Comparison of ENCODE assay signal across 8 mouse cellular contexts in genomic region chr16:33941271-33941781, GRCm38 (mm10). TPM values are rescaled to one million over a fixed set of nuclear protein-coding genes. Genes with fewer than 3 reads are reported as not detected.
DNase-seq lines count a peak whose midpoint lies in the region; ATAC-seq and TF ChIP-seq lines count a peak whose summit lies in the region.
"Had no signal": no experiment of that assay in that cellular context is flagged by ENCODE, and none has a peak within 500 bp of the region (broad histone marks: within the 10 kb centered on the region; RNA-seq: fewer than 3 reads in every experiment).

No protein-coding gene starts in this region.

- no peak overlapping the region for H3K27ac ChIP-seq in MEL (ENCODE audit: control insufficient read depth, low read depth, low read length)
- H3K27ac ChIP-seq in forebrain, embryonic 16.5 days (ENCODE audit: low read length): no peak overlapping the region
- peak overlapping the region; percentile 22; the same call in 1 of the 2 replicates for H3K27ac ChIP-seq in midbrain, embryonic 12.5 days (replicated peaks)
- H3K27ac ChIP-seq: neural tube, embryonic 12.5 days had no signal

- TF ChIP-seq POLR2A in MEL (IDR thresholded peaks at IDR 0.05; ENCODE audit: control insufficient read depth in 1 of 2, insufficient read depth in 1 of 2, low read depth in 1 of 2, low read length in 2 of 2, poor library complexity in 1 of 2): no peak

- H3K4me3 ChIP-seq in MEL (ENCODE audit: control insufficient read depth in 1 of 2, insufficient read depth in 1 of 2, low read depth in 2 of 2, low read length in 2 of 2): no peak overlapping the region
- H3K4me3 ChIP-seq in forebrain, embryonic 16.5 days (replicated peaks; ENCODE audit: low read length): no peak overlapping the region
- H3K4me3 ChIP-seq in midbrain, embryonic 12.5 days: no peak overlapping the region
- H3K4me3 ChIP-seq: neural tube, embryonic 12.5 days had no signal

- DNase-seq in MEL (ENCODE audit: low read depth, low spot score) (peak; percentile 34), adipocyte (ENCODE audit: low spot score) (peak; percentile 37)
- peak; percentile 76 for DNase-seq in heart, postnatal 4 days
- DNase-seq in layer of hippocampus, postnatal 10 days (ENCODE audit: low spot score in 2 of 2): peak; percentile 46 to 62
- no peak for DNase-seq in B cell, adult 2 months

- no peak overlapping the region for H3K9ac ChIP-seq in MEL (ENCODE audit: control insufficient read depth, low read depth, low read length, poor library complexity, severe bottlenecking)
- H3K9ac ChIP-seq in forebrain, embryonic 16.5 days (replicated peaks; ENCODE audit: low read depth, low read length): no peak overlapping the region
- H3K9ac ChIP-seq in midbrain, embryonic 12.5 days (replicated peaks): no peak overlapping the region
- H3K9ac ChIP-seq: neural tube, embryonic 12.5 days had no signal

- ATAC-seq in forebrain, embryonic 16.5 days: peak; percentile 47; the same call in 1 of the 2 replicates
- ATAC-seq in midbrain, embryonic 12.5 days (ENCODE audit: low FRiP score, low read depth): no peak

- H3K27me3 ChIP-seq in MEL (ENCODE audit: control insufficient read depth in 1 of 2, insufficient read depth in 2 of 2, low read length in 2 of 2): peaks cover 0 to 2% of the 10 kb centered on the region in 2 experiments; a peak in 1 of 4 replicates
- H3K27me3 ChIP-seq in forebrain, embryonic 16.5 days (replicated peaks; ENCODE audit: control insufficient read depth, insufficient read depth, low read length): no peaks in the 10 kb centered on the region
- no peaks in the 10 kb centered on the region for H3K27me3 ChIP-seq in midbrain, embryonic 12.5 days
- H3K27me3 ChIP-seq: neural tube, embryonic 12.5 days had no signal

- H3K4me1 ChIP-seq in MEL (ENCODE audit: control insufficient read depth in 1 of 2, insufficient read depth in 2 of 2, low read length in 2 of 2): peaks cover 0 to 20% of the 10 kb centered on the region in 2 experiments; a peak in 2 of 4 replicates
- H3K4me1 ChIP-seq in forebrain, embryonic 16.5 days (replicated peaks; ENCODE audit: control insufficient read depth, insufficient read depth, low read length): peaks cover 12% of the 10 kb centered on the region
- H3K4me1 ChIP-seq in midbrain, embryonic 12.5 days: peaks cover 14% of the 10 kb centered on the region

- no peak for TF ChIP-seq RAD21 in MEL (IDR thresholded peaks at IDR 0.05; ENCODE audit: low read depth, low read length)

- TF ChIP-seq EP300 in MEL (IDR thresholded peaks at IDR 0.05; ENCODE audit: low read depth in 1 of 2, low read length in 2 of 2): 0 out of 4 replicates have a peak, but pooled peaks of 1 of the 2 experiments have one; percentile 14

- no peak for TF ChIP-seq CTCF in MEL (IDR thresholded peaks at IDR 0.05 in 2 of 3, conservative IDR thresholded peaks at IDR 0.05 in 1 of 3; ENCODE audit: control insufficient read depth in 1 of 3, insufficient read depth in 1 of 3, low read depth in 2 of 3, low read length in 3 of 3, poor library complexity in 1 of 3, severe bottlenecking in 1 of 3)

- H3K9me3 ChIP-seq in MEL (replicated peaks; ENCODE audit: insufficient read depth, low read length): no peaks in the 10 kb centered on the region
- no peaks in the 10 kb centered on the region for H3K9me3 ChIP-seq in forebrain, embryonic 16.5 days (ENCODE audit: control insufficient read depth, low read length)
- no peaks in the 10 kb centered on the region for H3K9me3 ChIP-seq in midbrain, embryonic 12.5 days
- H3K9me3 ChIP-seq: neural tube, embryonic 12.5 days had no signal

- peaks cover 0 to 4% of the 10 kb centered on the region in 2 experiments; a peak in 2 of 4 replicates for H3K36me3 ChIP-seq in MEL (ENCODE audit: control insufficient read depth in 1 of 2, insufficient read depth in 2 of 2, low read length in 2 of 2)
- no peaks in the 10 kb centered on the region for H3K36me3 ChIP-seq in forebrain, embryonic 16.5 days (ENCODE audit: control insufficient read depth, insufficient read depth)
- H3K36me3 ChIP-seq in midbrain, embryonic 12.5 days: no peaks in the 10 kb centered on the region
- H3K36me3 ChIP-seq: neural tube, embryonic 12.5 days had no signal

- 45% methylated on average over 11 of the region's 11 CpGs for WGBS in forebrain, embryonic 16.5 days
- 64% methylated on average over 11 of the region's 11 CpGs for WGBS in midbrain, embryonic 12.5 days

- no peak overlapping the region for H3K4me2 ChIP-seq in forebrain, embryonic 16.5 days (ENCODE audit: low read length)
- H3K4me2 ChIP-seq in midbrain, embryonic 12.5 days (replicated peaks): no peak overlapping the region
- H3K4me2 ChIP-seq: neural tube, embryonic 12.5 days had no signal

- no peaks in the 10 kb centered on the region for H3K79me2 ChIP-seq in MEL (ENCODE audit: control insufficient read depth, insufficient read depth, low read length, poor library complexity)

TF ChIP-seq in MEL, 35 proteins besides CTCF, POLR2A, EP300 and RAD21:
- TF ChIP-seq MAZ (IDR thresholded peaks at IDR 0.05; ENCODE audit: low read depth, low read length) (no peak), TAL1 (IDR thresholded peaks at IDR 0.05; ENCODE audit: low read length) (peak; percentile 37), TCF12 (IDR thresholded peaks at IDR 0.05; ENCODE audit: low read depth, low read length) (0 out of 2 replicates have a peak, but pooled peaks have one; percentile 19), RCOR1 (IDR thresholded peaks at IDR 0.05; ENCODE audit: low read depth, low read length) (no peak), ELF1 (IDR thresholded peaks at IDR 0.05; ENCODE audit: low read depth, low read length) (no peak), GATA1 (IDR thresholded peaks at IDR 0.05; ENCODE audit: low read depth, low read length) (peak; percentile 14; the same call in 1 of the 2 replicates), POLR2AphosphoS5 (IDR thresholded peaks at IDR 0.05; ENCODE audit: borderline replicate concordance, low read depth, low read length) (no peak), NRF1 (IDR thresholded peaks at IDR 0.05; ENCODE audit: insufficient read depth, low read depth, low read length, poor library complexity, severe bottlenecking) (no peak), SMC3 (IDR thresholded peaks at IDR 0.05; ENCODE audit: low read depth, low read length) (no peak), BHLHE40 (IDR thresholded peaks at IDR 0.05; ENCODE audit: borderline replicate concordance, low read depth, low read length) (no peak), NELFE (IDR thresholded peaks at IDR 0.05; ENCODE audit: low read depth, low read length) (no peak)

RNA-seq across cellular contexts. Expression of gene Umps, which starts 25.5 kb away (rescaled TPM):
- total RNA-seq in MEL (2012; rRNA removed): 125 and 132 TPM in 2 replicates
- polyA plus RNA-seq in MEL (2012; ENCODE audit: insufficient read depth in 1 of 2, insufficient read length in 2 of 2, low read depth in 1 of 2, low replicate concordance in 2 of 2, missing spikeins in 1 of 2): 100 to 1,000 TPM in 1 of 2 experiments, not detected in 1; 109 TPM
- 30.9 and 32.6 TPM in 2 replicates for polyA plus RNA-seq in forebrain, embryonic 16.5 days (2015; fragmentation: Nextera tagmentation; extraction: Ambion mirVana)
- total RNA-seq in heart, postnatal 4 days (2021): 10 to 100 TPM; 17.0 to 18.1 TPM
- total RNA-seq in layer of hippocampus, postnatal 10 days (2021): 10 to 100 TPM; 17.1 to 18.5 TPM
- polyA plus RNA-seq in midbrain, embryonic 12.5 days (2016; fragmentation: Nextera tagmentation; extraction: Ambion mirVana): 46.8 and 47.0 TPM in 2 replicates

Comparison
In these comparisons a context has a peak if more than half of its experiments do, and no peak if none do; other contexts are left out.
1. DNase-seq: peak in MEL (single experiment), adipocyte (single experiment), heart, postnatal 4 days (single experiment) and layer of hippocampus, postnatal 10 days (2 of 2); none in B cell, adult 2 months (0 of 2).